Mouse (Mus musculus) embryonic facial prominence, embryonic 15.5 days (tissue): ENCODE data around the gene Gvin1. TPM values are rescaled to one million over a fixed set of nuclear protein-coding genes. Genes with fewer than 3 reads are reported as not detected.
"Not testable (repeated sequence)": the region's sequence is repeated elsewhere in the genome, so short reads cannot be mapped to it uniquely, and the experiment has no call there.

ENCODE experiments used
- ATAC-seq: fragments of 200-750 bp; cut with Nextera tagmentation; 2 replicates; pipeline ENCODE4 v1.8.0; 2017; ENCODE audit warnings: low read depth, moderate TSS enrichment; ENCODE audit not compliant: insufficient number of reproducible peaks, low FRiP score, low TSS enrichment
- H3K27ac ChIP-seq: fragments of 300-500 bp; sonication (generic); replicated peaks from 2 replicates; pipeline ENCODE4 v1.5.1; 2015; ENCODE audit warnings: mild to moderate bottlenecking, inconsistent platforms
- H3K27me3 ChIP-seq: fragments of 300-500 bp; sonication (generic); 2 replicates; pipeline ENCODE4 v1.6.1; 2015; ENCODE audit warnings: inconsistent platforms
- H3K36me3 ChIP-seq: fragments of 300-500 bp; sonication (generic); 2 replicates; pipeline ENCODE4 v1.6.1; 2015; ENCODE audit warnings: mild to moderate bottlenecking, inconsistent platforms
- H3K4me1 ChIP-seq: fragments of 300-500 bp; sonication (generic); 2 replicates; pipeline ENCODE4 v1.6.1; 2015; ENCODE audit warnings: inconsistent platforms
- H3K4me2 ChIP-seq: fragments of 300-500 bp; sonication (generic); replicated peaks from 2 replicates; pipeline ENCODE4 v1.6.1; 2015; ENCODE audit warnings: mild to moderate bottlenecking, inconsistent platforms
- H3K4me3 ChIP-seq: fragments of 300-500 bp; sonication (generic); replicated peaks from 2 replicates; pipeline ENCODE4 v1.5.1; 2015; ENCODE audit warnings: mild to moderate bottlenecking, inconsistent platforms
- H3K9ac ChIP-seq: fragments of 300-500 bp; sonication (generic); 2 replicates; pipeline ENCODE4 v1.6.1; 2015; ENCODE audit warnings: inconsistent platforms
- H3K9me3 ChIP-seq: fragments of 300-500 bp; sonication (generic); replicated peaks from 2 replicates; pipeline ENCODE4 v1.6.1; 2016; ENCODE audit warnings: inconsistent platforms
- WGBS: fragments of 180-500 bp; shearing (Covaris S2); methylation state at CpG from one replicate; pipeline ENCODE4 v1.1.7; 2015; 5-methylcytosine and 5-hydroxymethylcytosine counted together
- polyA plus RNA-seq: library from polyadenylated mRNA; unstranded; fragments of >200 nt; fragmentation: Nextera tagmentation; extraction: Ambion mirVana; gene quantifications from 2 replicates; pipeline ENCODE4 v1.2.1, GENCODE M21; 2015

The Gvin1 gene
- polyA plus RNA-seq, 1 experiment from 2014 or later: 0.31 TPM

- not testable (repeated sequence) for H3K27ac ChIP-seq, H3K9me3 ChIP-seq, H3K4me2 ChIP-seq, H3K9ac ChIP-seq, H3K36me3 ChIP-seq, H3K4me1 ChIP-seq, ATAC-seq, H3K27me3 ChIP-seq, H3K4me3 ChIP-seq
- WGBS: 76% methylated on average over 2 of the region's 3 CpGs
Measured at GRCm38 (mm10) chr7:106206630-106207029, 8.5 kb downstream of the Gvin1 start.

- H3K9me3 ChIP-seq, H3K27ac ChIP-seq, H3K4me3 ChIP-seq, H3K36me3 ChIP-seq, H3K9ac ChIP-seq, ATAC-seq, H3K4me2 ChIP-seq, H3K27me3 ChIP-seq, H3K4me1 ChIP-seq: not testable (repeated sequence)
Measured at GRCm38 (mm10) chr7:106177065-106177464, 38.1 kb downstream of the Gvin1 start.

DNA sequence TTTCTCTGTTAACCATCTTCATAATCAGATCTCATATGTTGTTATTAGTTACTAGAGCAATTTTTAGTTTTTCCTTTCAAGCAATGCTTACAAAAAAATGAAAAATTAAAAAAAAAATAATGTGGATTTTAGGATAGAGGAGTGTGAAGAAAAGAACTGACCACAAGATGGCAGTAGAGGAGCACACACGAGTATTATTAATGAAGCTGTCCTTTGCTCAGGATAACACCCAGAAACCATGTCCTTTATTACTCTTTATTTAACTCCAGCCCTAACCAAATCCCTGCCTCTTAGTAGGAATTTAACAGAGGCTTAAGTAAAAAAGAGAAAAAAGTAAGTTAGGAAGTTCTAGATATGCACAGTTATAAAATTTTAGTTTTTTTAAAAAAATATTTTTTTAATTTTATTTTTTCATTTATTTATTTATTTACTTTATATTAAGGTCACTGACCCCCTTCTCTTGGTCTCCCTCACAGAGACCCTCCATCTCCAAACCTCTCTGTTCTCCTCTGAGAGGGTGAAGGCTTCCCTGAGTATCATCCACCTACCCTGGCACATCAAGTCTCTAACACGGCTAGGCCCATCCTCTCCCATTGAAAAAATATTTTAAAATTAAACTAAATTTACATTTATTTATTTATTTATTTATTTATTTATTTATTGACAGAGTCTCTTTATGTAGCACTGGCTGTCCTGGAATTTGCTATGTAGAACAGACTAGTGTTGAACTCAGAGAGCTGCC, 69.9 kb downstream of the Gvin1 start:
- not testable (repeated sequence) for H3K36me3 ChIP-seq, H3K27me3 ChIP-seq, ATAC-seq, H3K4me2 ChIP-seq, H3K27ac ChIP-seq, H3K4me3 ChIP-seq, H3K4me1 ChIP-seq, H3K9ac ChIP-seq, H3K9me3 ChIP-seq
- no CpG with 5 or more reads among the region's 2 CpGs for WGBS

DNA sequence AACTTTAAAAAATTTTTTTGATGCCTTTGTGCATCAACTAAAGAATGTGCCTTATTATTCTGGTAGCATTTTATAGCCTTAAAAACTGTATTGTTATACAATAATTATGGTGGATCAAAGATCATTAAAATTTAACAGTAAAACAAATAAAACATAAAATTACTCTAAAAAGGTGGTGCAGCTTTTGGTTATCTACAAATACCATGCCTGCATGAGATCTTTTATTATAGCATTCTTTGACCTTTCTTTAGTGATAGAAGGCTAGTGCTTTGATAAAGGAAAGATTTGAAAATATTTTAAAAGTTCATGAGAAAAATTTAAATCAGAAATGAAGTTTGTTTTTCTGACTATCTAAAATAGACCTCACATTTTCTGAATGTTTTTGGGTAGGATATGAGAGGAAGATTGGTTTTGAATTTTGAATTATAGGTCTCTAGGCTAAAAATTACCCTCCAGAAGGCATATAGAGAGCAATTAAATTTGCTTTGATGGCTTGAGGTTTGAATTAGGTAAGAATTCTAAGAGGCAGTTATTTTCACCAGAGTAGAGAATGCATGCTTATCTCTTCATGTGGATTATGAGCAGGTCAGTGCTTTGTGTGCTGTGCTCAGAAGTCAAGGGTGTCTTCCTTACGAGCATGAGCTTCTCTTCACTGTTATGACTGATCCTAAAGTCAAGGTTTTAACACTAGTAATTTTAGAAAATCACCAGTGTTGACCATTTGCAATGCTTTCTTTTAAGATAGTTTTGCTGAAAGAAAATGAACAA, 73.8 kb downstream of the Gvin1 start:
- H3K4me1 ChIP-seq, ATAC-seq, H3K9ac ChIP-seq, H3K36me3 ChIP-seq, H3K4me3 ChIP-seq, H3K27ac ChIP-seq, H3K9me3 ChIP-seq, H3K4me2 ChIP-seq, H3K27me3 ChIP-seq: not testable (repeated sequence)
- WGBS: no CpG with 5 or more reads among the region's 1 CpGs

DNA sequence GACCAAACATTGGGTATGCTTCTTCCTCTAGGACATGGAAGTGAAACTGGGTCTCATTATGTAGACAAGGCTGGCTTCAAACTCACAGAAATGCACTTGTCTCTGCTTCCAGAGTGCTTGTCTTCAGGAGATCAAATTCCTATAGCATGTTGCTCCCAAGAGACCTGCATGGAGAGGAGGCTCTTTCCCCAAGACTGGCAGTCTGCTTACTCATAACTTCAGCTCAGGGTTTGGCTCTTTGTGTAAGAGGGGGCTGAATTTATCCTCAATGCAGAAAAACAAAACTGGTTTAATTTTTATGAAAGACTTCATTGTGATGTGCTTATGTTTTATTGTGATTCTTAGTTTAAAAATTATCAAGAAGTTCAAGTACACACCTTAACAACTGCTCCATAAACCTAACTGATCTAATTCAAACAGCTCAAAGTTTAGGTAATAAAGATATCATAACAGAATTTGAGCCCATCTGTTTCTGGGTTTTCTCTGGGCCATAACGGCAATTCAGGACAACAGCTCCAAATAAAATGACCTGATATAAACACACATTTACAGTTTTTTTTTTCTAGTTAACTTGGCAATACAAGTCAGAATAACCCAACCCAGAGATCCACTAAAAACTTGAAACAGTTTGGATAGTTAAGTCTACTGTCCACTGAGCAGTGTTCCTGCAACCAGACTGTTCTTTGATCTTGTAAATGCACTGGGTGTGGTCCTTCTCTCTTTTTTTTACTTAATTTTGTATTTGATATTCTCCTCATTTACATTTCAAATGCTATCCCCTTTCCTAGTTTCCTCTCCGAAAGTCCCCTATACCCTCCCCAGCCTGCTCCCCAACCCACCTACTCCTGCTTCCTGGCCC, 97.8 kb downstream of the Gvin1 start:
- H3K27ac ChIP-seq, ATAC-seq, H3K4me1 ChIP-seq, H3K36me3 ChIP-seq, H3K27me3 ChIP-seq, H3K4me3 ChIP-seq, H3K9me3 ChIP-seq, H3K9ac ChIP-seq, H3K4me2 ChIP-seq: not testable (repeated sequence)
- WGBS: no CpG with 5 or more reads among the region's 2 CpGs
